Mouse (Mus musculus) heart, adult 2 months (tissue): Measurements from ENCODE around the gene Hist1h2ad. TPM values are rescaled to one million over a fixed set of nuclear protein-coding genes. Genes with fewer than 3 reads are reported as not detected.
"Not testable (repeated sequence)": the region's sequence is repeated elsewhere in the genome, so short reads cannot be mapped to it uniquely, and the experiment has no call there.

Experiments
- DNase-seq, 2 experiments: peaks; one replicate each; pipeline ENCODE4 v3.0.0; 2021
- H3K27ac ChIP-seq: fragments of 200-600 bp; 2 replicates; pipeline ENCODE4 v1.8.1; 2022
- H3K27me3 ChIP-seq: fragments of 200-500 bp; 2 replicates; pipeline ENCODE4 v1.6.1; 2012; ENCODE audit warnings: mild to moderate bottlenecking, low read length, inconsistent platforms, mixed read lengths; ENCODE audit not compliant: control insufficient read depth, insufficient read depth
- H3K36me3 ChIP-seq: fragments of 200-500 bp; 2 replicates; pipeline ENCODE4 v1.6.1; 2012; ENCODE audit warnings: low read length, inconsistent platforms; ENCODE audit not compliant: control insufficient read depth, insufficient read depth
- H3K4me1 ChIP-seq: fragments of 200-500 bp; 2 replicates; pipeline ENCODE4 v1.6.1; 2011; ENCODE audit warnings: low read length; ENCODE audit not compliant: control insufficient read depth, insufficient read depth
- H3K4me3 ChIP-seq: fragments of 200-600 bp; 2 replicates; pipeline ENCODE4 v1.8.1; 2022
- H3K79me2 ChIP-seq: fragments of 200-500 bp; replicated peaks from 2 replicates; pipeline ENCODE4 v1.6.1; 2012; ENCODE audit warnings: mild to moderate bottlenecking, inconsistent platforms, low read length, moderate library complexity, mixed read lengths; ENCODE audit not compliant: control insufficient read depth, insufficient read depth
- H3K9ac ChIP-seq: fragments of 200-500 bp; 2 replicates; pipeline ENCODE4 v1.6.1; 2012; ENCODE audit warnings: low read depth, mild to moderate bottlenecking, control low read depth, inconsistent platforms, low read length, mixed read lengths
- CTCF ChIP-seq: fragments of 200-600 bp; IDR thresholded peaks from 2 replicates; pipeline ENCODE4 v1.8.1; 2022; ENCODE audit warnings: antibody characterized with exemption, mild to moderate bottlenecking, moderate library complexity
- EP300 ChIP-seq: fragments of 200-500 bp; IDR thresholded peaks from 2 replicates; pipeline ENCODE4 v1.6.1; 2011; ENCODE audit warnings: low read depth, low read length, control low read depth; ENCODE audit not compliant: insufficient read depth
- POLR2A ChIP-seq: fragments of 200-500 bp; IDR thresholded peaks from 2 replicates; pipeline ENCODE4 v1.6.1; 2011; ENCODE audit warnings: mild to moderate bottlenecking, low read depth, low read length, control low read depth; ENCODE audit not compliant: insufficient read depth
- WGBS: fragments of 180-500 bp; shearing (Covaris S2); methylation state at CpG from one replicate; pipeline ENCODE4 v1.1.7; 2018; 5-methylcytosine and 5-hydroxymethylcytosine counted together
- intact Hi-C: fragments of 180-260 bp; cut with DNase I; formaldehyde crosslinking; loops from one replicate; pipeline ENCODE4 v1.15.1; 2025
- polyA plus RNA-seq: library from polyadenylated mRNA; depleted of rRNA; stranded (reverse); fragments of >200 nt; gene quantifications from 2 replicates; pipeline ENCODE4 v1.2.3, GENCODE M21; 2012
- total RNA-seq, 2 experiments: library from RNA; stranded (reverse); gene quantifications; 2 replicates each; pipeline ENCODE4 v1.2.3; 2021

Gene Hist1h2ad
- total and polyA plus RNA-seq, 3 experiments: 0.61 to 2.8 (median 1.4) TPM

GRCm38 (mm10) chr13:23546694-23547093 is 27.5 kb upstream of the Hist1h2ad start:
- Histone ChIP-seq H3K27me3 (no peaks in the 10 kb centered on the region), H3K79me2 (no peaks in the 10 kb centered on the region), H3K27ac (no peak overlapping the region), H3K36me3 (no peaks in the 10 kb centered on the region), H3K9ac (no peak overlapping the region), H3K4me3 (no peak overlapping the region), H3K4me1 (no peaks in the 10 kb centered on the region; the same call in 1 of the 2 replicates)
- TF ChIP-seq POLR2A (no peak), EP300 (no peak), CTCF (no peak)
- WGBS: 81% methylated on average over 5 of the region's 5 CpGs
- no peak for DNase-seq
- intact Hi-C loops: no loop called here

- Histone ChIP-seq H3K79me2 (no peaks in the 10 kb centered on the region), H3K36me3 (no peaks in the 10 kb centered on the region), H3K27me3 (no peaks in the 10 kb centered on the region), H3K4me1 (no peaks in the 10 kb centered on the region; the same call in none of the 2 replicates), H3K4me3 (peak overlapping the region; percentile 49), H3K27ac (peak overlapping the region; percentile 64), H3K9ac (no peak overlapping the region)
- DNase-seq: no peak
- TF ChIP-seq POLR2A: no peak
- no peak for TF ChIP-seq EP300
- TF ChIP-seq CTCF: no peak
- intact Hi-C loops: no loop called here
- WGBS: 21% methylated on average over 3 of the region's 3 CpGs
These were observed 23.4 kb upstream of the Hist1h2ad start for GRCm38 (mm10) chr13:23550761-23551145.

- Histone ChIP-seq H3K27ac (peak within 1 kb of the TSS; percentile 64), H3K4me3 (peak within 1 kb of the TSS; percentile 49), H3K9ac (peak within 1 kb of the TSS; percentile 78)
- H3K36me3 ChIP-seq, intact Hi-C loops, H3K27me3 ChIP-seq, H3K79me2 ChIP-seq, H3K4me1 ChIP-seq: not testable (repeated sequence)
- TF ChIP-seq POLR2A: peak; percentile 82
- TF ChIP-seq EP300: peak; percentile 63
- TF ChIP-seq CTCF: peak; percentile 74
- DNase-seq: peak; percentile 73 to 86
- under 1% methylated on average over 47 of the region's 47 CpGs for WGBS
These were observed 22.9 kb upstream of the Hist1h2ad start, which contains the start of gene Hist1h4f for GRCm38 (mm10) chr13:23551146-23551834. Gene Hist1h4f (minus strand): TSS chr13:23551648.

- intact Hi-C loops: no loop called here
- 43% methylated on average over 8 of the region's 8 CpGs for WGBS
- Histone ChIP-seq H3K27me3 (no peaks in the 10 kb centered on the region), H3K36me3 (no peaks in the 10 kb centered on the region; the same call in 1 of the 2 replicates), H3K79me2 (no peaks in the 10 kb centered on the region), H3K27ac (peak overlapping the region; percentile 64), H3K4me3 (peak overlapping the region; percentile 49), H3K9ac (no peak overlapping the region), H3K4me1 (peaks cover 2% of the 10 kb centered on the region)
- TF ChIP-seq POLR2A (no peak), CTCF (no peak), EP300 (no peak)
- DNase-seq: no peak
These were observed 22.0 kb upstream of the Hist1h2ad start for GRCm38 (mm10) chr13:23551931-23552914.

GRCm38 (mm10) chr13:23552962-23553361 is 21.2 kb upstream of the Hist1h2ad start, which contains the start of gene Hist1h1d:
Gene Hist1h1d (plus strand): TSS chr13:23553262.
- Histone ChIP-seq H3K27me3 (no peaks in the 10 kb centered on the region), H3K4me1 (peaks cover 2% of the 10 kb centered on the region), H3K9ac (no peak within 1 kb of the TSS), H3K4me3 (no peak within 1 kb of the TSS), H3K27ac (no peak within 1 kb of the TSS), H3K36me3 (no peaks in the 10 kb centered on the region; the same call in 1 of the 2 replicates), H3K79me2 (no peaks in the 10 kb centered on the region)
- intact Hi-C loops: no loop called here
- no peak for DNase-seq
- no peak for TF ChIP-seq CTCF
- no peak for TF ChIP-seq EP300
- no peak for TF ChIP-seq POLR2A

- H3K79me2 ChIP-seq: no peaks in the 10 kb centered on the region
- H3K4me3 ChIP-seq: peak overlapping the region; percentile 65
- peaks cover 2% of the 10 kb centered on the region for H3K4me1 ChIP-seq
- no peaks in the 10 kb centered on the region for H3K27me3 ChIP-seq
- WGBS: 15% methylated on average over 9 of the region's 9 CpGs
- no peak for DNase-seq
- H3K9ac ChIP-seq: peak overlapping the region; percentile 41; the same call in 1 of the 2 replicates
- TF ChIP-seq EP300 (no peak), POLR2A (no peak)
- no peaks in the 10 kb centered on the region; the same call in 1 of the 2 replicates for H3K36me3 ChIP-seq
- intact Hi-C loops: no loop called here
- H3K27ac ChIP-seq: peak overlapping the region; percentile 79
These were observed 19.8 kb upstream of the Hist1h2ad start for GRCm38 (mm10) chr13:23554393-23554792.
